Mouse (Mus musculus) stomach, postnatal 0 days (tissue): ENCODE data around the gene Hoxc5. TPM values are rescaled to one million over a fixed set of nuclear protein-coding genes. Genes with fewer than 3 reads are reported as not detected.
A peak's percentile ranks its signal among the peaks of the same experiment; 100 is the strongest.

ENCODE experiments used
- ATAC-seq: fragments of 200-750 bp; cut with Nextera tagmentation; 2 replicates; pipeline ENCODE4 v1.8.0; 2017; ENCODE audit not compliant: low FRiP score, low TSS enrichment
- DNase-seq: peaks from one replicate; pipeline ENCODE4 v3.0.0-alpha.2; 2016; ENCODE audit warnings: low spot score
- H3K27ac ChIP-seq: fragments of 300-500 bp; sonication (generic); replicated peaks from 2 replicates; pipeline ENCODE4 v1.5.1; 2014; ENCODE audit warnings: mild to moderate bottlenecking, control low read depth
- H3K27me3 ChIP-seq: fragments of 300-500 bp; sonication (generic); 2 replicates; pipeline ENCODE4 v1.6.1; 2014; ENCODE audit warnings: low read length; ENCODE audit not compliant: control insufficient read depth, insufficient read depth
- H3K36me3 ChIP-seq: fragments of 300-500 bp; sonication (generic); 2 replicates; pipeline ENCODE4 v1.6.1; 2014; ENCODE audit warnings: low read length, mixed read lengths; ENCODE audit not compliant: control insufficient read depth, insufficient read depth
- H3K4me1 ChIP-seq: fragments of 300-500 bp; sonication (generic); replicated peaks from 2 replicates; pipeline ENCODE4 v1.6.1; 2014; ENCODE audit warnings: antibody characterized with exemption; ENCODE audit not compliant: control insufficient read depth, insufficient read depth
- H3K4me2 ChIP-seq: fragments of 300-500 bp; sonication (generic); replicated peaks from 2 replicates; pipeline ENCODE4 v1.6.1; 2014; ENCODE audit warnings: low read depth, mild to moderate bottlenecking, control low read depth, moderate library complexity
- H3K4me3 ChIP-seq: fragments of 300-500 bp; sonication (generic); 2 replicates; pipeline ENCODE4 v1.5.1; 2014; ENCODE audit warnings: low read depth, low read length, control low read depth
- H3K9ac ChIP-seq: fragments of 300-500 bp; sonication (generic); 2 replicates; pipeline ENCODE4 v1.6.1; 2014; ENCODE audit warnings: mild to moderate bottlenecking, low read length, control low read depth, mixed read lengths
- H3K9me3 ChIP-seq: fragments of 300-500 bp; sonication (generic); 2 replicates; pipeline ENCODE4 v1.6.1; 2016; ENCODE audit warnings: low read length; ENCODE audit not compliant: control insufficient read depth
- CTCF ChIP-seq: IDR thresholded peaks from 2 replicates; pipeline ENCODE4 v1.5.1; 2016; ENCODE audit warnings: antibody characterized with exemption, low read depth, mild to moderate bottlenecking, moderate library complexity
- EP300 ChIP-seq: optimal IDR thresholded peaks from 2 replicates; pipeline ENCODE3; 2016; ENCODE audit warnings: antibody characterized with exemption
- WGBS: fragments of 180-500 bp; shearing (Covaris S2); extraction: QIAGEN DNeasy Blood & Tissue Kit; methylation state at CpG from one replicate; pipeline ENCODE4 v1.1.7; 2014; 5-methylcytosine and 5-hydroxymethylcytosine counted together
- polyA plus RNA-seq: library from polyadenylated mRNA; unstranded; fragments of >200 nt; fragmentation: Nextera tagmentation; extraction: Ambion mirVana; gene quantifications from 2 replicates; pipeline ENCODE4 v1.2.1, GENCODE M21; 2015

Hoxc5 gene
- polyA plus RNA-seq, 1 experiment from 2014 or later = 18.0 TPM

DNA sequence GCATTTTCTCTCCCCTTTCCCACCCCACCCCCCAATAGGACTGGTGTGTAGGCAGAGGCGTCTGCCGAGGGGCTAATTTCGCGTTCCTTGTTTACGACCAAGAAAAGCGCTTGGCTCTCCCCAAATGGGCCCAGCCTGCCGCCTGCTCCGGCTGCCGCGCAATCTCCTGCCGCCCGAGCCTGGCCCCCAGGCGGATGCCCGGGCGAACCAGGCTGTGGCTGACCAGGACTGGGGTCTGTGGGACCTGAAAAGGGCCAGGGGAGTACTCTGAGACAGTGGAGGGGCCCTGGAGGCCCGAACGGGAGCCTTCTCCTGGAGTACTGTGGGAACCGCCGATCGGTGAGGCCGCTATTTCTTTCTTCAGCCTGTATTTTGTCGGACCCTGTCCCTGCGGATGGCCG, 33.3 kb downstream of the Hoxc5 start:
- WGBS = 20% methylated on average over 24 of the region's 24 CpGs
- Histone ChIP-seq H3K9me3 (no peaks in the 10 kb centered on the region), H3K9ac (peak overlapping the region; percentile 62), H3K27ac (peak overlapping the region; percentile 67), H3K36me3 (no peaks in the 10 kb centered on the region), H3K4me1 (0 out of 2 replicates have a peak, but pooled peaks cover 2% of the 10 kb centered on the region), H3K27me3 (peaks cover 15% of the 10 kb centered on the region; the same call in 1 of the 2 replicates), H3K4me3 (peak overlapping the region; percentile 18; the same call in 1 of the 2 replicates), H3K4me2 (peak overlapping the region; percentile 80)
- no peak for DNase-seq
- TF ChIP-seq CTCF (no peak), EP300 (no peak)
- ATAC-seq = no peak

DNA sequence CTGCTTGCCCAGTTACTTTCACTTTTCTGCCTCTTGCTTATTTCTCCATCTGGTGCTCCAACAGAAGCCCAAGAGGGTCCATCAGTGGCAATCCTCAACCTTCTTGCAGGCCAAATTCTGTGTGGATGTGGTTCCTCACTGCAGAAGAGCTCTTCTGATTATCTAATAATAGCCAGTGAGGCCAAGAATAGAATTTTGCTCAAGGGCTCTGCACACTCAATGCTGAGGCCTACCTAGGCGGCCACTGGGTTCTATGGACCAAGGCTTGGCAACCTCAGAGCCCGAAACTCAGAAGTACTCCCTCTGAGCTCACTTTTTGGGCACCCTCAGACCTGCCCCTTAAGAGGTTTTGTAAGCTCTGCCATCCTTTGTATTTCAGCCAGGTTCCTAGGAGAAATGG, 34.1 kb downstream of the Hoxc5 start:
- WGBS = 51% methylated on average over 2 of the region's 2 CpGs
- Histone ChIP-seq H3K4me1 (0 out of 2 replicates have a peak, but pooled peaks cover 2% of the 10 kb centered on the region), H3K4me3 (no peak overlapping the region), H3K4me2 (no peak overlapping the region), H3K27me3 (peaks cover 17% of the 10 kb centered on the region; the same call in 1 of the 2 replicates), H3K27ac (0 out of 2 replicates have a peak overlapping the region, but pooled peaks have one; percentile 1), H3K9me3 (no peaks in the 10 kb centered on the region), H3K36me3 (no peaks in the 10 kb centered on the region), H3K9ac (no peak overlapping the region)
- DNase-seq (no peak), ATAC-seq (no peak)
- TF ChIP-seq EP300 = no peak
- TF ChIP-seq CTCF = no peak

- Histone ChIP-seq H3K36me3 (no peaks in the 10 kb centered on the region), H3K4me1 (0 out of 2 replicates have a peak, but pooled peaks cover 2% of the 10 kb centered on the region), H3K9me3 (no peaks in the 10 kb centered on the region), H3K27me3 (peaks cover 17% of the 10 kb centered on the region; the same call in 1 of the 2 replicates), H3K4me3 (no peak overlapping the region), H3K27ac (no peak overlapping the region), H3K4me2 (no peak overlapping the region), H3K9ac (no peak overlapping the region)
- ATAC-seq (no peak), DNase-seq (no peak)
- TF ChIP-seq EP300 = no peak
- TF ChIP-seq CTCF = no peak
- WGBS = 43% methylated on average over 4 of the region's 4 CpGs
Measured at GRCm38 (mm10) chr15:103002156-103002555, 34.9 kb downstream of the Hoxc5 start.

DNA sequence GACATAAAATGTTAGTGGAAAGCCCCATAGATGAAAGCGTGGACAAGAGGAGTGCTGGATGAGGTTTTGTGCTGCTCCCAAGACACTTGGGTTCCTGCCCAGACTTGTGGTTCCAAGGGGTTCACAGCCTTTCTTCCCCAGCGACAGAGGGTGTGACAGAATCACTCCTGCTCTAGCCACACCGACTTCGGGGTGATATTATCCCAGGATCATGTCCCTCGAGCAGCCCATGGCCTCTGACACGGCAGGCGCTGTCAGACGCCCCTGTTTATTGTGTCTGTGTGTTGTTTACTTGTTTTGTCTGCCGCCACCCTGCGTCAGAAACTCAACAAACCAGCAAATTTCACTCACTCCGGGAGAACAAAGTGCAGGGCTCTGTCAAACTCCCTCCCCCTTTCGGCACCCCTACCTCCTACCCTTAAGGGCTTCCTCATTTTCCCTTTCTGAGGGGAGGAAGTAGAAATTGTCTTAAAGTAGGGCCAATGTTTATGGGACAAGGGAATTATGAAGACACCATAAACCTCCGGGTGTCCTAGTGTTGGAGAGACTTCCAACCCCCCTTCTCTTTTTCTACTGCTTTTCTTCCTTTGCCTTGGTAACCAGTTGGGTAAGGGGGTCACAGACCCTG, 35.7 kb downstream of the Hoxc5 start:
- H3K9ac ChIP-seq = no peak overlapping the region
- WGBS = 15% methylated on average over 13 of the region's 13 CpGs
- no peak for TF ChIP-seq CTCF
- no peak for TF ChIP-seq EP300

DNA sequence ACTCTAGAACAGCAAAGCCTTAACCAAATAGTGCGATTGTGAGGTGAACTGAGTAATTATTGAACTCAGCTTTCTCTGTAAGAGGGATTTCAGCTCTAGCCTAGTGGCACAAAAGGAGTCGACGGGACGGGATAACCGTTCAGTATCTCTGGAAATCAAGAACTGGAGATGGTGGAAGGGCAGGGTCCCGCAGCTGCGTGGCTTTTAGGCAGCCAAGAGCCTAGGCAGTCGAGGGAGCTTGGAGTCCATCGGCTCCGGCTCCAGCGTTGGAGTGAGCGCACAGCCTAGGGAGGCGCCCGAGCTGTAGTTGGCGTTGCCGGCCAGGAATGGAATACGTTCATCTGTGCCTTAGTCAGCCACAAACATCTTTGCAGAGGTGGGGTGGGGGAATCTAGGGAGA, 38.1 kb downstream of the Hoxc5 start:
- Histone ChIP-seq H3K36me3 (no peaks in the 10 kb centered on the region), H3K9ac (no peak overlapping the region; the same call in 1 of the 2 replicates), H3K27ac (peak overlapping the region; percentile 75), H3K4me2 (peak overlapping the region; percentile 26), H3K9me3 (no peaks in the 10 kb centered on the region), H3K27me3 (peaks cover 18% of the 10 kb centered on the region; the same call in 1 of the 2 replicates), H3K4me3 (0 out of 2 replicates have a peak overlapping the region, but pooled peaks have one; percentile 4), H3K4me1 (no peaks in the 10 kb centered on the region)
- no peak for DNase-seq
- 4% methylated on average over 17 of the region's 17 CpGs for WGBS
- TF ChIP-seq EP300 (no peak), CTCF (no peak)
- no peak for ATAC-seq

More for the DNA sequence above, 35.7 kb downstream of the Hoxc5 start:
- Histone ChIP-seq H3K9me3 (no peaks in the 10 kb centered on the region), H3K36me3 (no peaks in the 10 kb centered on the region), H3K4me2 (no peak overlapping the region), H3K27ac (no peak overlapping the region; the same call in 1 of the 2 replicates), H3K4me1 (0 out of 2 replicates have a peak, but pooled peaks cover 2% of the 10 kb centered on the region), H3K4me3 (no peak overlapping the region), H3K27me3 (peaks cover 19% of the 10 kb centered on the region; the same call in 1 of the 2 replicates)
- DNase-seq (no peak), ATAC-seq (no peak)

- Histone ChIP-seq H3K4me3 (0 out of 2 replicates have a peak overlapping the region, but pooled peaks have one; percentile 4), H3K9ac (peak overlapping the region; percentile 41; the same call in 1 of the 2 replicates), H3K9me3 (no peaks in the 10 kb centered on the region), H3K4me2 (peak overlapping the region; percentile 26), H3K27ac (peak overlapping the region; percentile 75), H3K27me3 (peaks cover 16% of the 10 kb centered on the region; the same call in 1 of the 2 replicates), H3K36me3 (no peaks in the 10 kb centered on the region), H3K4me1 (no peaks in the 10 kb centered on the region)
- no peak for TF ChIP-seq CTCF
- no peak for TF ChIP-seq EP300
- 23% methylated on average over 5 of the region's 5 CpGs for WGBS
- no peak for ATAC-seq
- no peak for DNase-seq
Measured at GRCm38 (mm10) chr15:103005797-103006196, 38.6 kb downstream of the Hoxc5 start.
